Mouse (Mus musculus): ENCODE results near the gene Tnf. TPM values are rescaled to one million over a fixed set of nuclear protein-coding genes. Genes with fewer than 3 reads are reported as not detected.
"Not testable (repeated sequence)": the region's sequence is repeated elsewhere in the genome, so short reads cannot be mapped to it uniquely, and the experiment has no call there.

Gene Tnf
- polyA plus RNA-seq, 1 experiment from 2014 or later, result not detected

- Histone ChIP-seq H3K27me3 (ENCODE audit: control insufficient read depth, insufficient read depth, low read length) (no peaks in the 10 kb centered on the region), H3K9me3 (ENCODE audit: control insufficient read depth, low read length) (no peaks in the 10 kb centered on the region), H3K4me2 (replicated peaks; ENCODE audit: low read depth, low read length) (peak within 1 kb of the TSS; percentile 79), H3K36me3 (ENCODE audit: control insufficient read depth, insufficient read depth, low read length) (peaks cover 6% of the 10 kb centered on the region), H3K4me3 (ENCODE audit: low read length) (peak within 1 kb of the TSS; percentile 62), H3K4me1 (ENCODE audit: control insufficient read depth, insufficient read depth, low read length) (peaks cover 32% of the 10 kb centered on the region), H3K9ac (ENCODE audit: low read depth, low read length) (peak within 1 kb of the TSS; percentile 82), H3K27ac (ENCODE audit: low read depth, low read length) (peak within 1 kb of the TSS; percentile 97)
- ATAC-seq (ENCODE audit: low FRiP score, low TSS enrichment), result peak; percentile 82
- under 1% methylated on average over 35 of the region's 35 CpGs for WGBS
Measured at GRCm38 (mm10) chr17:35235614-35236389, 34.0 kb upstream of the Tnf start, which contains the start of gene Nfkbil1. Gene Nfkbil1 (minus strand): TSS chr17:35235792.

- ATAC-seq (ENCODE audit: low FRiP score, low TSS enrichment), result peak; percentile 10; the same call in 1 of the 2 replicates
- WGBS, result 7% methylated on average over 30 of the region's 31 CpGs
Measured at GRCm38 (mm10) chr17:35234903-35235302, 33.1 kb upstream of the Tnf start.

GRCm38 (mm10) chr17:35234090-35234489 is 32.3 kb upstream of the Tnf start:
- not testable (repeated sequence) for ATAC-seq (ENCODE audit: low FRiP score, low TSS enrichment); H3K27ac ChIP-seq (ENCODE audit: low read depth, low read length); H3K27me3 ChIP-seq (ENCODE audit: control insufficient read depth, insufficient read depth, low read length); H3K9ac ChIP-seq (ENCODE audit: low read depth, low read length); H3K9me3 ChIP-seq (ENCODE audit: control insufficient read depth, low read length)
- H3K4me3 ChIP-seq (ENCODE audit: low read length), result peak overlapping the region; percentile 62; the same call in 1 of the 2 replicates
- WGBS, result 85% methylated on average over 7 of the region's 7 CpGs
- peaks cover 20% of the 10 kb centered on the region for H3K36me3 ChIP-seq (ENCODE audit: control insufficient read depth, insufficient read depth, low read length)
- H3K4me2 ChIP-seq (replicated peaks; ENCODE audit: low read depth, low read length), result peak overlapping the region; percentile 79
- peaks cover 28% of the 10 kb centered on the region for H3K4me1 ChIP-seq (ENCODE audit: control insufficient read depth, insufficient read depth, low read length)

More at GRCm38 (mm10) chr17:35234903-35235302, 33.1 kb upstream of the Tnf start:
- H3K27me3 ChIP-seq (ENCODE audit: control insufficient read depth, insufficient read depth, low read length), result no peaks in the 10 kb centered on the region
- H3K4me1 ChIP-seq (ENCODE audit: control insufficient read depth, insufficient read depth, low read length), result peaks cover 28% of the 10 kb centered on the region
- no peaks in the 10 kb centered on the region for H3K9me3 ChIP-seq (ENCODE audit: control insufficient read depth, low read length)
- peak overlapping the region; percentile 97 for H3K27ac ChIP-seq (ENCODE audit: low read depth, low read length)
- peaks cover 12% of the 10 kb centered on the region for H3K36me3 ChIP-seq (ENCODE audit: control insufficient read depth, insufficient read depth, low read length)
- peak overlapping the region; percentile 79 for H3K4me2 ChIP-seq (replicated peaks; ENCODE audit: low read depth, low read length)
- peak overlapping the region; percentile 62 for H3K4me3 ChIP-seq (ENCODE audit: low read length)
- H3K9ac ChIP-seq (ENCODE audit: low read depth, low read length), result peak overlapping the region; percentile 82

GRCm38 (mm10) chr17:35233114-35233980 is 31.5 kb upstream of the Tnf start, which contains the start of gene Atp6v1g2:
Gene Atp6v1g2 (plus strand): TSS chr17:35233660.
- H3K4me2 ChIP-seq (replicated peaks; ENCODE audit: low read depth, low read length), result peak within 1 kb of the TSS; percentile 79
- H3K4me3 ChIP-seq (ENCODE audit: low read length), result peak within 1 kb of the TSS; percentile 62; the same call in 1 of the 2 replicates
- H3K9me3 ChIP-seq (ENCODE audit: control insufficient read depth, low read length), result no peaks in the 10 kb centered on the region
- 62% methylated on average over 18 of the region's 18 CpGs for WGBS
- H3K27ac ChIP-seq (ENCODE audit: low read depth, low read length), result peak within 1 kb of the TSS; percentile 68
- ATAC-seq (ENCODE audit: low FRiP score, low TSS enrichment), result no peak
- no peaks in the 10 kb centered on the region for H3K27me3 ChIP-seq (ENCODE audit: control insufficient read depth, insufficient read depth, low read length)
- H3K4me1 ChIP-seq (ENCODE audit: control insufficient read depth, insufficient read depth, low read length), result peaks cover 28% of the 10 kb centered on the region
- H3K9ac ChIP-seq (ENCODE audit: low read depth, low read length), result peak within 1 kb of the TSS; percentile 82; the same call in 1 of the 2 replicates
- peaks cover 27% of the 10 kb centered on the region for H3K36me3 ChIP-seq (ENCODE audit: control insufficient read depth, insufficient read depth, low read length)

- no peak overlapping the region for H3K4me3 ChIP-seq (ENCODE audit: low read length)
- H3K4me2 ChIP-seq (replicated peaks; ENCODE audit: low read depth, low read length), result no peak overlapping the region
- no peak for ATAC-seq (ENCODE audit: low FRiP score, low TSS enrichment)
- no peak overlapping the region for H3K9ac ChIP-seq (ENCODE audit: low read depth, low read length)
- peaks cover 34% of the 10 kb centered on the region for H3K36me3 ChIP-seq (ENCODE audit: control insufficient read depth, insufficient read depth, low read length)
- peak overlapping the region; percentile 68; the same call in 1 of the 2 replicates for H3K27ac ChIP-seq (ENCODE audit: low read depth, low read length)
- WGBS, result 60% methylated on average over 5 of the region's 5 CpGs
- no peaks in the 10 kb centered on the region for H3K9me3 ChIP-seq (ENCODE audit: control insufficient read depth, low read length)
- H3K27me3 ChIP-seq (ENCODE audit: control insufficient read depth, insufficient read depth, low read length), result no peaks in the 10 kb centered on the region
- peaks cover 28% of the 10 kb centered on the region for H3K4me1 ChIP-seq (ENCODE audit: control insufficient read depth, insufficient read depth, low read length)
Measured at GRCm38 (mm10) chr17:35232659-35233058, 30.9 kb upstream of the Tnf start.

- no peak overlapping the region for H3K4me3 ChIP-seq (ENCODE audit: low read length)
- no peak overlapping the region for H3K4me2 ChIP-seq (replicated peaks; ENCODE audit: low read depth, low read length)
- ATAC-seq (ENCODE audit: low FRiP score, low TSS enrichment), result no peak
- H3K4me1 ChIP-seq (ENCODE audit: control insufficient read depth, insufficient read depth, low read length), result peaks cover 28% of the 10 kb centered on the region
- no peaks in the 10 kb centered on the region for H3K9me3 ChIP-seq (ENCODE audit: control insufficient read depth, low read length)
- H3K36me3 ChIP-seq (ENCODE audit: control insufficient read depth, insufficient read depth, low read length), result peaks cover 40% of the 10 kb centered on the region
- H3K27ac ChIP-seq (ENCODE audit: low read depth, low read length), result peak overlapping the region; percentile 68; the same call in 1 of the 2 replicates
- no peaks in the 10 kb centered on the region for H3K27me3 ChIP-seq (ENCODE audit: control insufficient read depth, insufficient read depth, low read length)
- H3K9ac ChIP-seq (ENCODE audit: low read depth, low read length), result no peak overlapping the region
- 10% methylated on average over 12 of the region's 12 CpGs for WGBS
Measured at GRCm38 (mm10) chr17:35232043-35232442, 30.2 kb upstream of the Tnf start.

- Histone ChIP-seq H3K36me3 (ENCODE audit: control insufficient read depth, insufficient read depth, low read length) (peaks cover 40% of the 10 kb centered on the region), H3K9ac (ENCODE audit: low read depth, low read length) (no peak overlapping the region), H3K4me2 (replicated peaks; ENCODE audit: low read depth, low read length) (no peak overlapping the region), H3K9me3 (ENCODE audit: control insufficient read depth, low read length) (no peaks in the 10 kb centered on the region), H3K27me3 (ENCODE audit: control insufficient read depth, insufficient read depth, low read length) (no peaks in the 10 kb centered on the region), H3K27ac (ENCODE audit: low read depth, low read length) (no peak overlapping the region), H3K4me3 (ENCODE audit: low read length) (no peak overlapping the region), H3K4me1 (ENCODE audit: control insufficient read depth, insufficient read depth, low read length) (peaks cover 25% of the 10 kb centered on the region)
- no peak for ATAC-seq (ENCODE audit: low FRiP score, low TSS enrichment)
- WGBS, result 93% methylated on average over 10 of the region's 10 CpGs
Measured at GRCm38 (mm10) chr17:35231022-35231421, 29.2 kb upstream of the Tnf start.

- Histone ChIP-seq H3K4me3 (ENCODE audit: low read length) (no peak overlapping the region), H3K9ac (ENCODE audit: low read depth, low read length) (no peak overlapping the region), H3K36me3 (ENCODE audit: control insufficient read depth, insufficient read depth, low read length) (peaks cover 45% of the 10 kb centered on the region), H3K4me1 (ENCODE audit: control insufficient read depth, insufficient read depth, low read length) (peaks cover 2% of the 10 kb centered on the region; the same call in 1 of the 2 replicates), H3K27me3 (ENCODE audit: control insufficient read depth, insufficient read depth, low read length) (no peaks in the 10 kb centered on the region), H3K9me3 (ENCODE audit: control insufficient read depth, low read length) (no peaks in the 10 kb centered on the region), H3K27ac (ENCODE audit: low read depth, low read length) (no peak overlapping the region), H3K4me2 (replicated peaks; ENCODE audit: low read depth, low read length) (no peak overlapping the region)
- no peak for ATAC-seq (ENCODE audit: low FRiP score, low TSS enrichment)
- 80% methylated on average over 14 of the region's 14 CpGs for WGBS
Measured at GRCm38 (mm10) chr17:35226561-35227046, 24.8 kb upstream of the Tnf start.

Measured in kidney, embryonic 14.5 days (tissue).